Mouse (Mus musculus): ENCODE results near the gene Tarsl2. TPM values are rescaled to one million over a fixed set of nuclear protein-coding genes. Genes with fewer than 3 reads are reported as not detected.

The Tarsl2 gene
- polyA plus RNA-seq, 1 experiment: 4.2 TPM

DNA sequence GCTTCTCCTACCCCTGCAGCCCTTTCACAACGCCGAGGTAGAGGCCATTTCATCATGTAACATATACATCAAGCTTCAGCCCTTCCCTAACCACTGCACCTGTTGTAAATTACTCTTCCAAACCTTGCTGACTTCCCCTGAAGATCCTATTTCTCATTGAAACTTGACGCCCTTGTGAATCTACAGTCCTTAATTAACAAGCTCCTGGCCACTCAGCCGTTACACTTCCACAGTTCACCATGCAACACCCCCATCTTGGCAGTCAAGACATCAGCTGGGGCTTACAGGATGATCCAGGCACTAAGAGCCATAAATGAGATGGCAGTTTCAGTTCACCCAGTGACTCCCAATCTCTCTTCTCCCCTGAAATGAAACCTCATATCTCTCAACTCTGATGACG is 31.0 kb upstream of the Tarsl2 start:
- TF ChIP-seq POLR2A (IDR thresholded peaks at IDR 0.05; ENCODE audit: control insufficient read depth, extremely low read depth, insufficient read depth, low read length, poor library complexity): no peak
- TF ChIP-seq CTCF (IDR thresholded peaks at IDR 0.05; ENCODE audit: borderline replicate concordance, control insufficient read depth, extremely low read depth, insufficient read depth, low read length, poor library complexity): no peak
- Histone ChIP-seq H3K27me3 (ENCODE audit: control insufficient read depth, insufficient read depth, low read length) (no peaks in the 10 kb centered on the region), H3K4me3 (ENCODE audit: control insufficient read depth, insufficient read depth, low read length) (no peak overlapping the region), H3K27ac (ENCODE audit: control insufficient read depth, insufficient read depth, low read length) (no peak overlapping the region), H3K4me1 (replicated peaks; ENCODE audit: control insufficient read depth, insufficient read depth, low read length) (no peaks in the 10 kb centered on the region), H3K36me3 (ENCODE audit: control insufficient read depth, insufficient read depth, low read length) (no peaks in the 10 kb centered on the region)
- no peak for DNase-seq
- WGBS: 92% methylated on average over 5 of the region's 5 CpGs

GRCm38 (mm10) chr7:65618751-65619150 is 25.9 kb upstream of the Tarsl2 start:
- no peak overlapping the region for H3K4me3 ChIP-seq (ENCODE audit: control insufficient read depth, insufficient read depth, low read length)
- 93% methylated on average over 1 of the region's 1 CpGs for WGBS
- H3K27ac ChIP-seq (ENCODE audit: control insufficient read depth, insufficient read depth, low read length): no peak overlapping the region
- TF ChIP-seq POLR2A (IDR thresholded peaks at IDR 0.05; ENCODE audit: control insufficient read depth, extremely low read depth, insufficient read depth, low read length, poor library complexity) (no peak), CTCF (IDR thresholded peaks at IDR 0.05; ENCODE audit: borderline replicate concordance, control insufficient read depth, extremely low read depth, insufficient read depth, low read length, poor library complexity) (no peak)
- H3K36me3 ChIP-seq (ENCODE audit: control insufficient read depth, insufficient read depth, low read length): no peaks in the 10 kb centered on the region
- no peaks in the 10 kb centered on the region for H3K27me3 ChIP-seq (ENCODE audit: control insufficient read depth, insufficient read depth, low read length)
- DNase-seq: no peak
- no peaks in the 10 kb centered on the region for H3K4me1 ChIP-seq (replicated peaks; ENCODE audit: control insufficient read depth, insufficient read depth, low read length)

- DNase-seq: no peak
- Histone ChIP-seq H3K27me3 (ENCODE audit: control insufficient read depth, insufficient read depth, low read length) (no peaks in the 10 kb centered on the region), H3K4me1 (replicated peaks; ENCODE audit: control insufficient read depth, insufficient read depth, low read length) (no peaks in the 10 kb centered on the region), H3K27ac (ENCODE audit: control insufficient read depth, insufficient read depth, low read length) (no peak overlapping the region), H3K36me3 (ENCODE audit: control insufficient read depth, insufficient read depth, low read length) (no peaks in the 10 kb centered on the region), H3K4me3 (ENCODE audit: control insufficient read depth, insufficient read depth, low read length) (no peak overlapping the region)
- TF ChIP-seq POLR2A (IDR thresholded peaks at IDR 0.05; ENCODE audit: control insufficient read depth, extremely low read depth, insufficient read depth, low read length, poor library complexity) (no peak), CTCF (IDR thresholded peaks at IDR 0.05; ENCODE audit: borderline replicate concordance, control insufficient read depth, extremely low read depth, insufficient read depth, low read length, poor library complexity) (no peak)
- WGBS: 92% methylated on average over 7 of the region's 7 CpGs
These were observed 24.0 kb upstream of the Tarsl2 start for GRCm38 (mm10) chr7:65620746-65621145.

DNA sequence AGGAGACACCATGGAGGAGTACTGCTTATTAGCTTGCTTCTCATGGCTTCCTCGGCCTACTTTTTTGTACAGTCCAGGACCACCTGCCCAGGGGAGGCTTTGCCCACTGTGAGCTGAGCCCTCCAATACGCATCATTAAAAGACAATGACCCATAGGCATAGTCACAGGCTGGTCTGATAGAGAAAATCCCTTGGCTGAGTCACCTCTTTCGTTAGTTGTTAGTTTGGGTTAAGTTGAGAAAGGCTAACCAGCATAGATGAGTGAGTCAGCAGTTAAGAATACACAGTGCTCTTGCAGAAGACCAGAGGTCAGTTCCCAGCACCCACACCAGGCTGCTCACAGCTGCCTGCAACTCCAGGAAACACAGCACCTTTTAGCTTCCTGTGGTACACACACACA is 21.4 kb upstream of the Tarsl2 start:
- Histone ChIP-seq H3K27ac (ENCODE audit: control insufficient read depth, insufficient read depth, low read length) (no peak overlapping the region), H3K36me3 (ENCODE audit: control insufficient read depth, insufficient read depth, low read length) (no peaks in the 10 kb centered on the region), H3K4me1 (replicated peaks; ENCODE audit: control insufficient read depth, insufficient read depth, low read length) (no peaks in the 10 kb centered on the region), H3K27me3 (ENCODE audit: control insufficient read depth, insufficient read depth, low read length) (no peaks in the 10 kb centered on the region), H3K4me3 (ENCODE audit: control insufficient read depth, insufficient read depth, low read length) (no peak overlapping the region)
- TF ChIP-seq POLR2A (IDR thresholded peaks at IDR 0.05; ENCODE audit: control insufficient read depth, extremely low read depth, insufficient read depth, low read length, poor library complexity) (no peak), CTCF (IDR thresholded peaks at IDR 0.05; ENCODE audit: borderline replicate concordance, control insufficient read depth, extremely low read depth, insufficient read depth, low read length, poor library complexity) (no peak)
- WGBS: 91% methylated on average over 3 of the region's 3 CpGs
- DNase-seq: no peak

DNA sequence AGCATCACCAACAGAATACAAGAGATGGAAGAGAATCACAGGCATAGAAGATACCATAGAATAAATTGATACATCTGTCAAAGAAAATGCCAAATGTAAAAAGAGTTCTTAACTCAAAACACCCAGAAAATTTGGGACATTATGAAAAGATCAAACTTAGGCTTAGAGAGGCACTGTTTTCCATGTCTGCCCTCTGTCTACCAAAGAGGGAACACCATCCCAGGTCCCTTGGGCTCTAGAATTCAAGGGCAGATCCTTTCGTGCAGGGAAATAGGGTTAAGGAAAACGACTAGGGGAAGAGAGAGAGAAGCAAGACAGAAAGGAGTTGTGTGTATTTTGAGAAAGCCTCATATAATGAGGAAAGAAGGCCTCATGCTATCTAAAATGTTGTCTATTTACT is 19.2 kb upstream of the Tarsl2 start:
- 53% methylated on average over 2 of the region's 2 CpGs for whole genome bisulfite sequencing
- H3K4me3 ChIP-seq (ENCODE audit: control insufficient read depth, insufficient read depth, low read length): no peak overlapping the region
- TF ChIP-seq POLR2A (IDR thresholded peaks at IDR 0.05; ENCODE audit: control insufficient read depth, extremely low read depth, insufficient read depth, low read length, poor library complexity): no peak
- TF ChIP-seq CTCF (IDR thresholded peaks at IDR 0.05; ENCODE audit: borderline replicate concordance, control insufficient read depth, extremely low read depth, insufficient read depth, low read length, poor library complexity): no peak
- no peak for DNase-seq
- no peaks in the 10 kb centered on the region for H3K36me3 ChIP-seq (ENCODE audit: control insufficient read depth, insufficient read depth, low read length)
- H3K27ac ChIP-seq (ENCODE audit: control insufficient read depth, insufficient read depth, low read length): no peak overlapping the region
- no peaks in the 10 kb centered on the region for H3K27me3 ChIP-seq (ENCODE audit: control insufficient read depth, insufficient read depth, low read length)
- H3K4me1 ChIP-seq (replicated peaks; ENCODE audit: control insufficient read depth, insufficient read depth, low read length): no peaks in the 10 kb centered on the region

DNA sequence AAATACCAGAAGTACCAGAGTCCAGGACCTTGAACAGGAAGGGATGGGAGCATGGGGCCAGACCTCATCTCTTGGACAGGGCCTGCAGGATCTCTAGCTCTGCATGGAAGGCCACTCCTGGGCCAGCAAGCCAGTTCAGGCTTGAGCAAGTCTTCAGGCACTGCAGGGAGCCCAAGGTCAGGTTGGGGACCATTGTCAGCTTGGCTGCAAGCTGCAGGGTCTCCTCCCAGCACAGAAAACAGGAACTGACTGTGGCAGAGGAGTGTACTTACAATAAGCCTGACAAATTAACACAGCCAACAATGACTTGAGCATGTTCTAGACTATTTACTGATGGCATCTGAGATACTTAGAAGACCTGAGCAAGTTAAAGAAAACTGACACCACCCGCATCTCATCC is 14.9 kb upstream of the Tarsl2 start:
- no peaks in the 10 kb centered on the region for H3K4me1 ChIP-seq (replicated peaks; ENCODE audit: control insufficient read depth, insufficient read depth, low read length)
- no peaks in the 10 kb centered on the region for H3K36me3 ChIP-seq (ENCODE audit: control insufficient read depth, insufficient read depth, low read length)
- no peaks in the 10 kb centered on the region for H3K27me3 ChIP-seq (ENCODE audit: control insufficient read depth, insufficient read depth, low read length)
- 83% methylated on average over 1 of the region's 1 CpGs for WGBS
- H3K27ac ChIP-seq (ENCODE audit: control insufficient read depth, insufficient read depth, low read length): no peak overlapping the region
- no peak overlapping the region for H3K4me3 ChIP-seq (ENCODE audit: control insufficient read depth, insufficient read depth, low read length)
- DNase-seq: no peak
- no peak for TF ChIP-seq CTCF (IDR thresholded peaks at IDR 0.05; ENCODE audit: borderline replicate concordance, control insufficient read depth, extremely low read depth, insufficient read depth, low read length, poor library complexity)
- TF ChIP-seq POLR2A (IDR thresholded peaks at IDR 0.05; ENCODE audit: control insufficient read depth, extremely low read depth, insufficient read depth, low read length, poor library complexity): no peak

- no peak for DNase-seq
- TF ChIP-seq POLR2A (IDR thresholded peaks at IDR 0.05; ENCODE audit: control insufficient read depth, extremely low read depth, insufficient read depth, low read length, poor library complexity) (no peak), CTCF (IDR thresholded peaks at IDR 0.05; ENCODE audit: borderline replicate concordance, control insufficient read depth, extremely low read depth, insufficient read depth, low read length, poor library complexity) (no peak)
- no peaks in the 10 kb centered on the region for H3K4me1 ChIP-seq (replicated peaks; ENCODE audit: control insufficient read depth, insufficient read depth, low read length)
- H3K27me3 ChIP-seq (ENCODE audit: control insufficient read depth, insufficient read depth, low read length): no peaks in the 10 kb centered on the region
- H3K4me3 ChIP-seq (ENCODE audit: control insufficient read depth, insufficient read depth, low read length): no peak overlapping the region
- WGBS: 94% methylated on average over 5 of the region's 5 CpGs
- no peak overlapping the region for H3K27ac ChIP-seq (ENCODE audit: control insufficient read depth, insufficient read depth, low read length)
- H3K36me3 ChIP-seq (ENCODE audit: control insufficient read depth, insufficient read depth, low read length): no peaks in the 10 kb centered on the region
These were observed 14.0 kb upstream of the Tarsl2 start for GRCm38 (mm10) chr7:65630661-65631060.

All from thymus, adult 2 months (tissue).